Mouse (Mus musculus): Measurements from ENCODE around the gene Gm47996.

Gene Gm47996

DNA sequence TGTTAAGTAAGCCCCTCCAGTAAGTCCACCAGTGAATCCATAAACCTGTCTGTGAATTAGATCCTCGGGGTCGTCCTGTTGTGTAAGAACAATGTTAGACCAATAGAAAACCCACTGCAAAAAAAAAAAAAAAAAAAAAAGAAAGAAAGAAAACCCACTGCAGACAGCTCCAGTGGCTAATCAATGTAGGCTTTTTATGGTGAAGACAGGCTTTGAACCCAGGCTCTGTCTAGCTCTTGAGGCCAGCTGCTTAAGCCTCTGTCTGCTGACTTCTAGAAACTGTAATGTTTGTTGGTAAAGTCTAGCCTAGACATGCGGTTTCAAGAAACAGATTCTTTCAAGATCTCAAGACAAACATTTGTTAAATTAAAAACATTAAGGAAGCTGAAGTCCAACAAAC, 40.2 kb downstream of the Gm47996 start:
- no peak for DNase-seq (ENCODE audit: low read depth)

DNA sequence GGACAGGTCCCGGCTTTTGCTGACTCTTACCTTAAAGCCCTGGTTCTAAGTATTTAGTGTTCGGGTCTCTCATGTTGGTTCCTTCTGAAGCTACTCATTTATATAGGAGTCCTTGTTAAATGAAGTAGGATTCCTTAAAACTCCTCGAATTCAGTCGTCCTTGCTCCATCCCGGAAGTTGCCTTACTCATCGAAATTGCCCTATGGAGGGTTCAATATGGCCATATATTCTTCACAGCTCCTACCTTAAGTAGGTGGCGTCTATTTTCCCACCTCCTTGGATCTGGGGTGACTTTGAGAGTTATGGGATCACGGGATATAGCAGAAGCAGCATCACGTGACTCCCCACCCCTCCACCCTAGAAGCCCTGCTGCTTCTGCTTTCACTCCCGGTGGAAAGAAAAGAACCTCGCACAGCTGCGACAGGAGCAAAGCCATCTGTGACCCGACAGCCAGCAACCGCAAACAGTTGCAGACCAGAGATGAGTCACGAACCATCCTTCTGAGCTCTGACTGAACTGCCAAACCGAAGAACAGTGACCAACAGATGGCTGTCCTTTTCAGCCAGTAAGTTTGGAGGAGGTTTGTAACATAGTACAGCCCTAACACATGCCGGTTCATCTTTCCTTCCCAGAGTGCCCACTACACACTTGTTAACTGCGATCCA, 40.7 kb downstream of the Gm47996 start:
- peak; percentile 97 for DNase-seq (ENCODE audit: low read depth)

DNA sequence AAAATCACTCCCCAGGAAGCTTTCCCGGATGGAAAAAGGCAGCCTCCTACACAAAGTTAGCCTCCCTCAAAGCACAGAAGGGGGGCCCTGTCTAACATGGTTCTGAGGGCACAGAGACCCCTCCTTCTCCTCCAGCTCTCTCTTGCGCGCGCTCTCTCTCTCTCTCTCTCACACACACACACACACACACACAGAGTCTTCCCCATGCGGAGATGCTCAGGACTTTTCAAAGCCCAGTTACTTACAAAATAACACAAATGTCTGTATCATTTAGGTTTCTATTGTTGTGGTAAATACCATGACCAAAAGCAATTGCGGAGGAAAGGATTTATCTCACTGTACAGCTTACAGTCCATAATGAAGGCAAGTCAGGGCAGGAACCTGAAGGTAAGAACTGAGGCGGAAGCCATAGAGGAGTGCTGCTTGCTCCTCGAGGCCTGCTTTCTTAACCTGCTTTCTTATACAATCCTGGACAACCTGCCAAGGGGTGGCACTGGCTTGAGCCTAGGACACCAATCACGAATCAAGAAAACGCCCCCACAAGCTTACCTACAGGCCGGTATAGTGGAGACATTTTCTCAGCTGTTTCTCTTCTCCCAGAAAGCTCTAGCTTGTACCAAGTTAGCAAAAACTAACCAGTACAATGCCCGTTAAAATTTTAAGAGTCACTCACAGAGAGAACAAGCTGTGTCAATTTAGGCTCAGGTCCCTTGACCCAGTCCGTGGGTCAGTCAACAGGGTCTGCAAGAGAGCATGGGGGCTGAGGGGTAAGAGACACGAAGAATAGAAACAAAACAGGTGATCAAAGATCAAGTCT, 41.5 kb downstream of the Gm47996 start:
- no peak for DNase-seq (ENCODE audit: low read depth)

DNA sequence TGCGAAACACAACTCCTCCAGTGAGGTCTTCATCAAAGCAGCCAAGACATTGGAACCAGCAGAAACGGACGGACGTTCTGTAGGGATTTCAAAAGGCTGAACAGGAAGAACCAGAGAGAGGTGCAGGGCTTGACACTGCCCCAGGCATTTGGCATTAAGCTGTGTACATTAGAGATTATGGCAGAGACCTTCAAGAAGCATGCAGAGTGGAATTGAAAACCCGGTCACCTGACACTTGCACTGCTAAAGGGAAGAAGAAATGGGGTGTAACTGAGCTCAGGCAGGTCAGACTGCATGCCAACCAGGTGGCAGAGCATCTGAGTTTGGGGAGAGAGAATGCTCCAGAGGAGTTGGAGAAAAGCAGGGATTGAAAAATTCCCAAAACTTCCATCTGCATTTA, 45.5 kb downstream of the Gm47996 start:
- no peak for DNase-seq (ENCODE audit: low read depth)

DNA sequence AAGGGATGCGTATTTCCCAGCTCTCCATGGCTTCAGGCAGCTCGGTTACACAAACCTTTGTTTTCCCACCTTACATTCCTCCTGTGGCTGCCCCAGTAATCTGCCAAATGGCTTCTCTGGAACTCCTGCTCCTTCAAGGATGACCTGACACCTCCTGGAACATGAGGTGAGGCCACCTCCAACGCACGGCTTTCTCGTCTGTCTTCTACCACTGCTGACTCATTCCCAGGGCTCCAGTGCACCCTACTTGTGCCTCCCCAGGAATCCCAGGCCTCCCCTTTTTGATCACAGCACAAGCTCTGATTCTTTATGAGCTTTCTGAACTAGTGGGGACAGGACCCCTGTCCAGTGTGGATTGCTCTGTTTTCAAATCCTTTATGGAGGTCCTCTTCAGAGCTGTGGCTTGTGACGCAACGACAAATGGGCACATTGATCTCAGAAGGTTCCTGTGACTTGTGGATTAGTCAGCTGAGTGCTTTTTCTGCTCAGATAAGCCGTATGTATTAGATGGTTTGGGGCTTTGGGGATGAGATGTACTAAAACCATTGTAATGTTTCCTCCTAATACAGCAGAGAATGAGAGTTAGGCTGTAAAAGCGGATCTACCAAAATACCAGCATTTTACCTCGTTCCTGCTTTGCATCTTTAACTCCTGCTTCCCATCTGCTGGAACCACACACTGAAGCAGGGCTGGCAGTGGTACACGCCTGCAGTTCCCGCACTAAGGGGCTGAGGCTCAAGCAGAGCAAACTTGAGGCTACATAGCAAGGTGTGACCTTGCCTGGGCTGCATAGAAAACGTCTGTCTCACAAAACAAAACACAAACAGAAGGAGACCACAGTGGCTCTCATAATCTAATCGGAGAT, 48.4 kb downstream of the Gm47996 start:
- DNase-seq (ENCODE audit: low read depth): peak; percentile 68

DNA sequence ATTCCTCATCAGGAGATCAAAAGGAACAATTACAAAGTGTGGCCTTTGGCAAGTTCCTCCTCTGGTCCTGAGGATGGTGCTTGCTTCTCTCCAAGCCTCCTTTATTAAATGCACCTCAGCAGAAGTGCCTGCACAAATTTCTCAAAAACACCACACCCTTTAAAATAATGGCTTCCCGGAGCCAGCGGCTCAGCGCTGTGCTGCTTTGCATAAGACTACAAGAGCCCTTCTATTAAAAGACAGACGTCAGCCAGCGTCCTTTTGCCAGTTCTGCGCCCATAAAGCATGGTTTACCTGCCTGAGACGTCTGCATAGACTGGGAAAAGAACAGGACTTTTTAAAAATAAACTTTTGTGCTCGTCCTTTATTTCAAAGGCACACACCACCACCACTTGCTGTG, 49.1 kb downstream of the Gm47996 start:
- no peak for DNase-seq (ENCODE audit: low read depth)
